Mouse (Mus musculus) CH12.LX (cell line): ENCODE results near the gene Smap1. TPM values are rescaled to one million over a fixed set of nuclear protein-coding genes. Genes with fewer than 3 reads are reported as not detected.

Experiments used
- DNase-seq: peaks from one replicate; pipeline ENCODE4 v3.0.0-alpha.2; 2013; ENCODE audit errors: extremely low read depth
- H3K27ac ChIP-seq: 2 replicates; pipeline ENCODE4 v1.5.1; 2012; ENCODE audit warnings: low read depth, mild to moderate bottlenecking, control low read depth, moderate library complexity; ENCODE audit not compliant: insufficient read depth
- H3K27me3 ChIP-seq: replicated peaks from 2 replicates; pipeline ENCODE3; 2012; ENCODE audit warnings: inconsistent platforms
- H3K36me3 ChIP-seq, 2 experiments: replicated peaks in 1 of 2; 2 replicates each; pipeline versions ENCODE3 to v1.6.1; 2012; ENCODE audit warnings: inconsistent platforms in 1 of 2, low read length in 1 of 2, mild to moderate bottlenecking in 1 of 2, mixed read lengths in 1 of 2, moderate library complexity in 1 of 2; ENCODE audit not compliant: control insufficient read depth in 1 of 2, insufficient read depth in 1 of 2
- H3K4me1 ChIP-seq, 2 experiments: 2 replicates each; pipeline ENCODE4 v1.6.1; 2012; ENCODE audit warnings: inconsistent platforms in 1 of 2, moderate library complexity in 1 of 2; ENCODE audit not compliant: insufficient read depth in 2 of 2, control insufficient read depth in 1 of 2
- H3K4me2 ChIP-seq: 2 replicates; pipeline ENCODE4 v1.6.1; 2012; ENCODE audit warnings: low read depth, mild to moderate bottlenecking, control low read depth; ENCODE audit not compliant: poor library complexity, insufficient read depth, severe bottlenecking
- H3K4me3 ChIP-seq, 3 experiments: fragments of 150-350 bp in 1 of 3; sonication (generic) in 1 of 3; replicated peaks in 1 of 3; 2 replicates each; pipeline versions ENCODE3 to v1.5.1; 2011 to 2012; ENCODE audit warnings: low read depth in 2 of 3, low read length in 2 of 3, mild to moderate bottlenecking in 2 of 3, moderate library complexity in 2 of 3, control low read depth in 1 of 3, improper control_type of control experiment in 1 of 3, inconsistent platforms in 1 of 3, mixed read lengths in 1 of 3; ENCODE audit not compliant: poor library complexity in 1 of 3
- H3K79me2 ChIP-seq: replicated peaks from 2 replicates; pipeline ENCODE4 v1.6.1; 2012; ENCODE audit warnings: mild to moderate bottlenecking, moderate library complexity; ENCODE audit not compliant: control insufficient read depth, poor library complexity, insufficient read depth, severe bottlenecking; ENCODE audit errors: extremely low read depth
- H3K9ac ChIP-seq: 2 replicates; pipeline ENCODE4 v1.6.1; 2012; ENCODE audit warnings: low read depth, mild to moderate bottlenecking, control low read depth, moderate library complexity; ENCODE audit not compliant: insufficient read depth
- H3K9me3 ChIP-seq: replicated peaks from 2 replicates; pipeline ENCODE3; 2012; ENCODE audit warnings: low read length, inconsistent platforms, mixed read lengths
- BHLHE40 ChIP-seq: IDR thresholded peaks from 2 replicates; pipeline ENCODE4 v1.6.1; 2011; ENCODE audit warnings: mild to moderate bottlenecking, low read depth, low read length, improper control_type of control experiment
- CHD2 ChIP-seq: IDR thresholded peaks from 2 replicates; pipeline ENCODE4 v1.6.1; 2011; ENCODE audit warnings: low read length, improper control_type of control experiment
- E2F4 ChIP-seq: IDR thresholded peaks from 2 replicates; pipeline ENCODE4 v1.6.1; 2011; ENCODE audit warnings: low read depth, low read length, improper control_type of control experiment; ENCODE audit not compliant: insufficient replicate concordance
- ELF1 ChIP-seq: IDR thresholded peaks from 2 replicates; pipeline ENCODE4 v1.6.1; 2014; ENCODE audit warnings: low read depth, mild to moderate bottlenecking, inconsistent platforms, low read length, improper control_type of control experiment
- ETS1 ChIP-seq: conservative IDR thresholded peaks from 2 replicates; pipeline ENCODE4 v1.6.1; 2012; ENCODE audit warnings: low read depth, mild to moderate bottlenecking, inconsistent platforms, low read length, improper control_type of control experiment, moderate library complexity
- IRF4 ChIP-seq: IDR thresholded peaks from 2 replicates; pipeline ENCODE4 v1.6.1; 2014; ENCODE audit warnings: low read depth, mild to moderate bottlenecking, inconsistent platforms, low read length, improper control_type of control experiment
- JUN ChIP-seq: IDR thresholded peaks from 2 replicates; pipeline ENCODE4 v1.6.1; 2011; ENCODE audit warnings: low read depth, mild to moderate bottlenecking, low read length, improper control_type of control experiment, moderate library complexity; ENCODE audit not compliant: insufficient read depth
- MAFK ChIP-seq: IDR thresholded peaks from 2 replicates; pipeline ENCODE4 v1.6.1; 2011; ENCODE audit warnings: low read length, improper control_type of control experiment; ENCODE audit not compliant: insufficient replicate concordance
- MEF2A ChIP-seq: IDR thresholded peaks from 2 replicates; pipeline ENCODE4 v1.6.1; 2014; ENCODE audit warnings: low read depth, mild to moderate bottlenecking, inconsistent platforms, low read length, improper control_type of control experiment, borderline replicate concordance
- MYC ChIP-seq: IDR thresholded peaks from 2 replicates; pipeline ENCODE4 v1.6.1; 2011; ENCODE audit warnings: low read depth, mild to moderate bottlenecking, improper control_type of control experiment, low read length
- PAX5 ChIP-seq: IDR thresholded peaks from 2 replicates; pipeline ENCODE4 v1.6.1; 2012; ENCODE audit warnings: low read length, inconsistent platforms, mixed read lengths
- POLR2AphosphoS2 ChIP-seq: IDR thresholded peaks from 2 replicates; pipeline ENCODE4 v1.6.1; 2011; ENCODE audit warnings: low read depth, low read length, improper control_type of control experiment
- RCOR1 ChIP-seq: conservative IDR thresholded peaks from 2 replicates; pipeline ENCODE4 v1.6.1; 2012; ENCODE audit warnings: low read depth, mild to moderate bottlenecking, inconsistent platforms, low read length, improper control_type of control experiment
- SIN3A ChIP-seq: IDR thresholded peaks from 2 replicates; pipeline ENCODE4 v1.6.1; 2012; ENCODE audit warnings: low read length, improper control_type of control experiment, inconsistent platforms
- SMC3 ChIP-seq: IDR thresholded peaks from 2 replicates; pipeline ENCODE4 v1.6.1; 2011; ENCODE audit warnings: low read depth, low read length, improper control_type of control experiment
- TCF12 ChIP-seq: IDR thresholded peaks from 2 replicates; pipeline ENCODE4 v1.6.1; 2014; ENCODE audit warnings: low read depth, mild to moderate bottlenecking, inconsistent platforms, low read length, improper control_type of control experiment
- USF2 ChIP-seq: conservative IDR thresholded peaks from 2 replicates; pipeline ENCODE4 v1.6.1; 2011; ENCODE audit warnings: low read depth, low read length, improper control_type of control experiment
- ZC3H11A ChIP-seq: IDR thresholded peaks from 2 replicates; pipeline ENCODE4 v1.6.1; 2012; ENCODE audit warnings: low read depth, mild to moderate bottlenecking, inconsistent platforms, low read length, improper control_type of control experiment
- ZKSCAN1 ChIP-seq: IDR thresholded peaks from 2 replicates; pipeline ENCODE4 v1.6.1; 2012; ENCODE audit warnings: low read depth, inconsistent platforms, low read length, improper control_type of control experiment, borderline replicate concordance
- ZMIZ1 ChIP-seq: IDR thresholded peaks from 2 replicates; pipeline ENCODE4 v1.6.1; 2012; ENCODE audit warnings: low read depth, mild to moderate bottlenecking, inconsistent platforms, low read length, improper control_type of control experiment
- ZNF384 ChIP-seq: IDR thresholded peaks from 2 replicates; pipeline ENCODE4 v1.6.1; 2012; ENCODE audit warnings: low read depth, low read length, improper control_type of control experiment, inconsistent platforms
- dilution Hi-C: fragments of 300-500 bp; cut with MboI; formaldehyde crosslinking; loops from 2 replicates; pipeline ENCODE4 v1.14.3; 2020; ENCODE audit warnings: low sequenced_read_pairs; ENCODE audit not compliant: extremely low pct_unique_long_range_greater_than_20kb, extremely low pct_ligation_motif_present
- in situ Hi-C: fragments of 300-500 bp; cut with MboI; formaldehyde crosslinking; loops from 3 replicates; pipeline ENCODE4 v1.14.3; 2019; ENCODE audit warnings: low sequenced_read_pairs, low pct_ligation_motif_present, low pct_unique_long_range_greater_than_20kb, mixed read lengths
- polyA plus RNA-seq: library from polyadenylated mRNA; unstranded; fragments of >175 nt; gene quantifications from 2 replicates; pipeline ENCODE4 v1.2.1, GENCODE M21; 2012; ENCODE audit warnings: low read depth; ENCODE audit not compliant: insufficient read length
- total RNA-seq, 2 experiments: library from RNA; depleted of rRNA; stranded (reverse); fragments of 300-350 nt in 1 of 2; fragments of >200 nt in 1 of 2; gene quantifications; 2 replicates each; pipeline ENCODE4 v1.2.3; 2012 to 2014

Gene Smap1
- total and polyA plus RNA-seq, 3 experiments = 22.3 to 60.5 (median 37.0) TPM

GRCm38 (mm10) chr1:23948778-23949699, 26.9 kb upstream of the Smap1 start:
- H3K79me2 ChIP-seq = no peaks in the 10 kb centered on the region
- H3K4me3 ChIP-seq = no peak overlapping the region
- H3K9me3 ChIP-seq = no peaks in the 10 kb centered on the region
- no peak overlapping the region for H3K9ac ChIP-seq
- H3K27ac ChIP-seq = no peak overlapping the region
- no peaks in the 10 kb centered on the region for H3K4me1 ChIP-seq
- in situ Hi-C loops = no loop called here
- DNase-seq = no peak
- no peaks in the 10 kb centered on the region for H3K27me3 ChIP-seq
- H3K36me3 ChIP-seq = no peaks in the 10 kb centered on the region
- TF ChIP-seq POLR2AphosphoS2 (no peak), ZNF384 (no peak), ELF1 (no peak), SMC3 (no peak), ZMIZ1 (no peak), TCF12 (no peak), SIN3A (no peak), IRF4 (no peak), ZKSCAN1 (no peak), E2F4 (no peak), BHLHE40 (no peak), MYC (no peak), PAX5 (no peak)
- H3K4me2 ChIP-seq = no peak overlapping the region
- dilution Hi-C loops = no loop called here

- dilution Hi-C loops (no loop called here), in situ Hi-C loops (no loop called here)
- Histone ChIP-seq H3K27ac (no peak overlapping the region), H3K36me3 (no peaks in the 10 kb centered on the region), H3K27me3 (no peaks in the 10 kb centered on the region), H3K9ac (no peak overlapping the region), H3K4me2 (no peak overlapping the region), H3K9me3 (no peaks in the 10 kb centered on the region), H3K79me2 (no peaks in the 10 kb centered on the region), H3K4me1 (no peaks in the 10 kb centered on the region), H3K4me3 (no peak overlapping the region)
- no peak for DNase-seq
- TF ChIP-seq RCOR1 (no peak), JUN (no peak), BHLHE40 (no peak), MAFK (no peak), ZC3H11A (no peak), ELF1 (no peak), ETS1 (no peak), MEF2A (no peak), USF2 (no peak), CHD2 (no peak)
Observed at GRCm38 (mm10) chr1:23948290-23948689, 26.2 kb upstream of the Smap1 start.
